Mouse (Mus musculus) cerebellum, postnatal 10 days (tissue): ENCODE measurements around the gene Dctn2.

Experiments
- DNase-seq, 2 experiments: peaks; one replicate each; pipeline ENCODE4 v3.0.0; 2021; ENCODE audit warnings: mixed read lengths in 2 of 2

Gene Dctn2

DNA sequence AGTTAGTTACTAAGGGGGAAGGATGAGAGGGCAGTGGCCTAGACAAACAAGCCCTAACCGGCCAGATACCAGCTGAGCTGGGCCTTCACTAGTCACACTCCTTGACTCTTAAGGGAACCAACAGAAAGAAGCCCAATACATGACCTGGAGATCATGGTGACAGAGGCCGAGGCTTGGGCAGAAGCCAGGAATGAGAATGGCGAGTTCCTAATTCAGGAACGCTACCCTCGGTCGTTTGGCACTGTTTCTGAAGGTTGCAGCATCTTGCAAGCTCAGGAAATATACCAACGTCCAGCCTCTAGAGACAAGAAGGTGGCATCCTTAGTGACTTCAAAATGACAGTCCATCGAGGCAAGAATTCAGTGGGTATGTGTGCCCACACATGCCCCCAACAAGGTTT lies 1.8 kb upstream of the Dctn2 start:
- peak; percentile 43 to 50 for DNase-seq

DNA sequence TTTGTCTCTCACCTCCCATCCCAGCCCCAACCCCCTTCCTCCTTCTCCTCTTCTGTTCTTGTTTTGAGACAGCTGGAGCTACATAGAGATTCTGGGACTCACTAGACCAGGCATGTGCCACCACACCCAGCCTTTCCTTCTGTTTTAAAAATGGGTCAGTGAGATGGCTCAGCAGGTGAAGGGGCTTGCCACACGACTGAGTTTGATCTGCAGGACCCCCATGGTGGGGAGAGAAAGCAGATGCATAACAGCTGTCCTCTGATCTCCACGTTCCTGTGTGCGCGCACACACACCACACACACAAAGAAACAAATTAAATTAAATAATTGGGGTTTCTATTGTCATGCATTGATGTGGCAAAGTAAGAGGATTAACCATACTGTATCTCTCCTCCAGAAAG lies 1.2 kb upstream of the Dctn2 start:
- DNase-seq = no peak

DNA sequence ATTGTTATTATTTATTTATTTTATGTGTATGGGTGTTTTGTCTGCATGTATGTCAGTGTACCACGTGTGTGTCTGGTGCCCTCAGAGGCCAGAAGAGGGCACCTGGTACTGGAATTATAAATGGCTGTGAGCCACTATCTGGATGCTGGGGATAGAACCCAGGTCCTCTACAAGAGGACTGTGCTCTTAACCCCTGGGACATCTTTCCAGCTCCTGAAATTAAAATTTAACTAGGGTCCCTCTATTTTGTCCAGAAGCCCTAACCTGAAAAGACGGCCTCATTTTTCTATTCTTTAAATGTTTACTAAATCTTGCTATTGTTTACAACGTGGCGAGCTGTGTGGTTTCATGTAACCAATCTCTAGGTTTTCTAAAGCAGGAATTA lies 449 bp upstream of the Dctn2 start:
- DNase-seq = peak; percentile 44 to 60

DNA sequence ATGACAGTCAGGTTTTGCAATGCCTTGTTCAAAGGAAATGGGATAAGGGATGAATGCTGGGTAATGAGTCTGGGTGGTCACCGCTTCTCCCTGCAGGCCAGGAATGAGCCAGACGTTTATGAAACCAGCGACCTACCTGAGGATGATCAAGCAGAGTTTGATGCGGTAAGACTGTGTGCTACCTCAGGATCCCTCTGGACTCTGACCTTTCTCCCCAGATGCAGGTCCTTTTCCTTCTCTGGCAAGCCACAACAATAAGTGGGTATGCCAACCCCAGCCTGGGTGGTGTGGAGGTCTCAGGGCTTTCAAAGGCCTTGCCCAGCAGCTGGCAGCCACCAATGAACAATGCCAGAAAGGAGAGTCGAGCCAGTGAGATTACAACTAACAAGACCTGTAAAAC lies 1.1 kb downstream of the Dctn2 start:
- no peak for DNase-seq

DNA sequence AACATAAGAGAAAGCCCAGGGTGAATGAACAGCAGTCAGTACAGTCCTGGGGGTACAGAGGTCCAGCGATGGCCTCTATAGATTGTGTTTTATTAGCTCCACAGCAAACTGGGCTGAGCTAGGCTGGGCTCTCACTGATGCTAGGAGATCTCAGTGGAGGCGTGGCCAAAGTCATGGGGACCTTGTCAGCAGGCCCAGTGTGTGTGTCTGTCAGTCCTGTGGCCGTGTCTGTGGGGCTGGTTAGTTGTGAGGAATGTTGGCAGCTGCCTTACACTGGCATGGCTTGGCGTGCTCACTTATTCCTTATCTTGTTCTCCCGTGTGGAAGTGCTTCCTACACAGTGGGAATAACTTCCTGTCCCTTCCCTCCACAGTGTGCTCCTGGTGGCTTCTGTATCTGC lies 2.2 kb downstream of the Dctn2 start:
- DNase-seq = peak in 1 of 2 experiments; percentile 25

DNA sequence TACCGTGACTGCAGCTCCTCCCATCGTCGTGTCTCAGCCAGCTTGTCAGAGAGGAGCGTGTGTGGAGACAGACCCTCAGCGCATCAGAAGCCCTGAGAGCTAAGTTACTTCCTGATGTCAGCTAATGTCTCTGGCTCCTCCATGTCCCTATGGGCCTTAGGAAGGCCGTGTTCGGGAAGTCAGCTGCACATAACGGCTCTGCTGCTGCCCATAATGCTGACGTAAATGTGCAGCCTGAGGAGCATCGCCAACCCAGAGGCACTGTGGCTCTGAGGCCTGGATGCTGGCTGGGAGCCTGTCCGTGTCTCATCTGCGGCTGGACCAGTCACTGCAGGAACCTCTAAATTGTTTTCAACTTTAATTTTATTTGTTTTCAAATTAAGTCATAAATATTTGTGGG lies 2.9 kb downstream of the Dctn2 start:
- DNase-seq = peak; percentile 49 to 55

DNA sequence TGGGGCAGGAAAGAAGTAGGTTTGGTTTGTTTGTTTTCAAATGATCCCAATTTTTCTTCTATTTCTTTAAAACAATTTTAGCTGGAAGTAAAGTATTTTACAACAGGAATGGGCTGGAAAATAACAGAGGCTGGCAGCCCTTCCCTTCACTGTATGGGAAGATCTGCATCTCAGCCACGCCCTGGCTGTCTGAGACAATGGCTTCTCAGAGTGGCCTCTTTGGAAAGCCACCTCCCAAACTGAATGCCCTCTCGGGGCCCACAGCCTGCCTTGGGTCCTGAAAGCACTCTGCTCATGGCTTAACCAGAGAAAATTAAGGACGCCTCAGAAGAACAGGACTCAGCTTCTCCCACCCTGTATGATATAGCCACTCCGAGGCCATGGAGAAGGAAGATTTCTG lies 3.7 kb downstream of the Dctn2 start:
- no peak for DNase-seq

DNA sequence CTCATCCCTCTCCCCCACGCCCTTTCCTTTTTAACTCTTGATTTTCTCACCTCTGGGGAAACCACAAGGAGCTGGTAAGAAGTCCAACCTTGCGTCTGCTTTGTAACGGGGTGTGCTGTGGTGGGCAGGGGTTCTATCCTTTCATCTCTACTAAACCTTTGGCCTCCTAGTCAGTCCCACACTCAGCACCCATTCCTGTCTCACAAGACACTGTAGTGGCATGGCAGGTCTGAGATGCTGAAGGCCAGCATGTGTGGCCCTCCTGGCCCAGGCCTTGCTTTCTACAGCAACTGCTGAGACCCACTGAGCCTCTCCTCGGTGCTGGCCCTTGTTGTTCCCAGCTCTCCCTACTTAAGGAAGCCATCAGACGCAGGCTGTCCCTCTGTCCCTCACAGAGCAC lies 6.2 kb downstream of the Dctn2 start:
- no peak for DNase-seq

DNA sequence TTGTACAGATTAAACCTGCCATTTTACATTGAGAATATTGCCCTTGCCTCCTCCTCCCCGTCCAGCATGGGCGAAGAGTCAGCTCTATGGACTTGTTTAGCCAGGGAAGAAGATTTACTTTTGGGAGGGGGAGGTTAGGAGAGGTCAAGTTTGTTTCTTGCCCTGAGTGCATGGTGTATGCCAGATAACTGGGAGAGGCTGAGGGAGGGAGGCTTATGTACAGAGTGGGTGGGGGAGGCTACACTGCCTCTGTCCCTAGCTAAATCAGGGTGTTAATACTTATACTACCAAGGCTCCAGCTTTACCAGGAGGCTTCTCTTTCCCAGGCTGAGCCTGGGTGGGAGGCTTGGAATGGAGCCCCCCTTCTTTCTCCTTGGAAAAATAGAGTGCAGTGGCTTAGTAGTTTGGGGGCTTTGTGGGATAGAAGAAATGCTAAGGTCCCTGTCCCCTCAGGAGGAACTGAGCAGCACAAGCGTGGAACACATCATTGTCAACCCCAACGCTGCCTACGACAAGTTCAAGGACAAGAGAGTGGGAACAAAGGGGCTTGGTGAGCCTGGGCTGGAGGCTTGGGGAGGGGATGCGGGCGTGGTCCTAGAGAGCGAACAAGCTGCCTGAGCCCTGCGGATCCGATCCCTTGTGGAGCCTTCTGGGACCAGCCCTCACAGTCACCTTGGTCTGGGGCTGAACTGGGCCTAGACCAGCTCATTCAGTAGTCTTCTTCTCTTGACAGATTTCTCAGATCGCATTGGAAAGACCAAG lies 8.3 kb downstream of the Dctn2 start:
- no peak for DNase-seq

DNA sequence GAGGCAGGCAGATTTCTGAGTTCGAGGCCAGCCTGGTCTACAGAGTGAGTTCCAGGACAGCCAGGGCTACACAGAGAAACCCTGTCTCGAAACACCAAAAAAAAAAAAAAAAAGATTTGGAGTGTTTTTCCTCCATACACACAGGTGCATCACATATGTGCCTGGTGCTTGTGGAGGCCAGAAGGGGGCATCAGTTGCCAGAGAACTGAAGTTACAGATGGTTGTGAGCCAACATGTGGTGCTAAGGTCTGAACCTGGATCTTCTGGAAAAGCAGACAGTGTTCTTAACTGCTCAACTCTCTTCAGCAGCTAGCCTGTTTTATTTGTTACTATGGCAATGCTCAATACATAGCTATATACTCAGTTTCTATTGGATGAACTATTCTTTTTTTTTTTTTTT lies 13.6 kb downstream of the Dctn2 start:
- DNase-seq = no peak

DNA sequence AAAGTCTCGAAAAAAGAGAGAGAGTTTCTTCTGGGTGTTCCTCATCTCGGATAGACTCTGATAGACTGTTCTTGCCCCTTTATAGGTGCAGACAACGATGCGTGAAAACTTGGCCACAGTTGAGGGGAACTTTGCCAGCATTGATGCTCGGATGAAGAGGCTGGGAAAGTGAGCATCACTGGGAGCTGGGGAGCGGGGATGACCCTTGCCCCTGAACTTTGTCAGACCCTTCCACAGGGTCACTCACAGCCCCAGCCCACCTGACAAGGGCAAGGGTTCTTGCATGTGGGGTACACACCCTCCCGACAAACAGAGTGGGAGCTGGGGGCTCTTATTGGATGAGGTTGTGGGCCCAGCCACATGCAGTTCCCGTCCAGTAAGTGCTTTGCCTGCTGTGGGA lies 15.1 kb downstream of the Dctn2 start:
- DNase-seq = peak; percentile 54 to 55

DNA sequence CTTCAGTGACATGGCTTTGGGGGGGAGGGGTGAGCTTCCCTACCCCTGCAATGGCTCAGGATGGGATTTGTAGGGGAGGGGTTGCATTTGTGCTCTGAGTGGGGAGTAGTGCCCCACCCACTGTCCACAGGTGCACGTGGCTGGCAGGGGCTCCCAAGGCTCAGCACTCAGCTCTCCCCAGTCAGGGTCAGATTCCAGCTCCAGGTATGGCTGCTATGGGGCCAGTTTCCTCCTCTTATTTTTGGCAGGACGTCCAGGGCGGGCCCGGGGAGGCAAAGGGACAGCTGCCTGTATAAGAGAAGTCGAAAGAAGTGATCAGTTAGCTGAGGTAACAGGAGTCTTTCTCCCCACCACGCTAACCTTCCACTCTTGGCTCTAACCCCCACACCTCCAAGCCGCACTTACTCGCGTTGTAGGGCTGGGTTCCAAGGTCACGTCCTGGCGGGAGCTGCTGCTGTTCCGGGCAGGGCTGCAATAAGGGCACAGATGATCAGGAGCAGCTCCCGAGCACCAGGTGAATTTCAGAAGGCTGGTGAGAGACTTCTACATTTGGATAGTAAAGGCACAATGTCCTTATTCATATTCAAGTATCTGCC lies 16.6 kb downstream of the Dctn2 start:
- DNase-seq = peak; percentile 25 to 33

DNA sequence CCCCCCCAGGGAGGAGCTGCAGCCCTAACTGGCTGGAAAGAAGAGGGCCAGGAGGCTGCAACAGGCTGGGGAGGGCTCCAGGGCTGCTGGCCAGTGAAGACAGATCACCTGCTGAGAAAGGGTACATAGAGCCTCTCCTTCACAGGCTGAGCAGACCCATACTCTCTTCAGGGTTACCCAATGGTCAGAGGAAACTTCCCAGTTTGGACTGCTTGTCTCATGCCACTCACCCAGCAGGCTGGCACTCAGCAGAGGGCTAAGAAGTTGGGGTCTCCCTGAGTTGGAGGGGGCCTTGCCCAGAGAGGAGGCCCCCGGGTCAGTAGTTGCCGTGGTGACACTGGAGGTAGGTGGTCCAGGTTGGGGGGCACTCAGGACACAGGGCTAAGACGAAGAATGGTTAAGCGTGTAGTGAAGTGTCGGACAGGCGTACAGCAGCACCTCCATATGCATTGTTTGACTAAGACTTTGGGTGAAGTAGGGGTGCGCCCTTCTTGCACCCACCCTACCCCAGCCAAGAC lies 18.0 kb downstream of the Dctn2 start:
- peak; percentile 36 to 42 for DNase-seq

DNA sequence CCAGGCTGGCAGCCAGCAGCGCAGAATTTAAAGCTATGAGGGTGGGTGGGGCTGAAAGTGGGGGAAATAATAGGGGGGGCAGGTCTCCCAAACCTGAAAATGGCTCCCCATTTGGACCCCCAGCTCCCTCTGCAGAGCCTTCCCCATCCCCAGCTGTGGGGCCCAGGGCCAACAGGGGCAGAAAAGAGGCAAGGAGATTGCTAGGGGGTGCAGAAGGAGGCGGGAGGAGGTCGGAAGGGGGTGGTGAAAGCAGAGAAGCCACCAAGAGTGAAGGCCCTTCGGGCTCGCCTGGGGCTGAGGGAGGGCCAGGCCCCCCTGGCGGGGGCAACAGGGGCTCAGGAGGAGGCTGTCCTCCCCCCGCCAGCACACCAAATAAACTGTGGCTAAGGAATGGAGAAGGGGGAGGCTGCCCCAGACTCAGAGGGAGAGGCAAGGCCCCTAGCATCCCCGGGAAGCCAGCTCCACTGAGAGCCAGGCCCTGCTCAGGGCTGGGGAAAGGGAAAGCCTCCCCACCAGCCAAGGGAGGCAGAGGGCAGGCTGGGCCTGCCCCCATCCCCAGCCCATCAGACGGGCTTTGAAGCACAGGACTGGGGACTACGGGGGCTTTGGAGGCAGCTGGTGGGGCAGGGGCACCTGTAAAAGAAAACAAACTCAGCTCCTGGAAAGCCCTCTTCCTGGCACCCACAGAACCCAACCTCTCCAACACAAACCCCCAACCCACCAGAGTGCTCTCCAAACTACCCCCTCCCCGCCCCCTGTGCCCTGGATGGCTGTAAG lies 18.7 kb downstream of the Dctn2 start:
- peak; percentile 31 to 32 for DNase-seq

DNA sequence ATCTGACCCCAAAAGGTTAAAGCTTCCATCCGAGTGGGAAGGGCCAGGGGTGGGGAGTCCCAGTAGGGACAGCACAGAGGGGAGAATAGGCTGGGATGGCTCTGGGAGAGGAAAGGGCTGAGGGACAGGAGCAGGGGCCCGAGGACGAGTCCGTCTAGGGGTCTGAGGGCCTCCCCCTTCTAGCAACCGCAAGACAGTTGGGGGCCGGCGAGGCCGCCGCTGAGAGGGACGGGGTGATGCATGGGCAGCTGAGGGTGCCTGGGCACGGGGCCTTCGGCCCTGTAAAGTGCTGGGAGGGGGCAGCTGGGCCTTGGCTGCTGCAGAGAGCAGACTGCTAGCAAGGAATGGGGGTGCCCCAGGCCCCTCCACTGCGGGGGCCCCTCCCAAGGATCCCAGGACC lies 19.5 kb downstream of the Dctn2 start:
- peak; percentile 30 to 31 for DNase-seq

DNA sequence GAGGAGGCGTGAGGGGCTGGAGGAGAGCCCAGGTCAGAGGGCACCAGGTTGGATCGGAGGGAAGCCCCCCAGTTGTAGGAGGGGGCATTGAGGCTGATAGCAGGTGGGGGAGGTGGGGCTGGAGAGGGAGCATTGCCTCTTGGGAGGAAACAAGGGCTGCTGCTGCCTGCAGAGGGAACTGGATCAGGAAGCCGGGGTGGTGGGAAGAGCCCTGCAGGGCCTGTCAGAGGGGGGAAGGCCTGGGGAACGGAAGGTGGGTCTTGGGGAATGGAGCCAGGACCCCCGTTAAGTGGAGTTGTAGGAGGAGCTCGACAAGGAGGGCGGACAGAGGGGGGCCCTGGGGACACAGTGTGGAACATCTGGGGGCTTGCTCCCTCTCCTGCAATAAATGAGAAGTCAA lies 20.0 kb downstream of the Dctn2 start:
- peak; percentile 54 to 57 for DNase-seq

DNA sequence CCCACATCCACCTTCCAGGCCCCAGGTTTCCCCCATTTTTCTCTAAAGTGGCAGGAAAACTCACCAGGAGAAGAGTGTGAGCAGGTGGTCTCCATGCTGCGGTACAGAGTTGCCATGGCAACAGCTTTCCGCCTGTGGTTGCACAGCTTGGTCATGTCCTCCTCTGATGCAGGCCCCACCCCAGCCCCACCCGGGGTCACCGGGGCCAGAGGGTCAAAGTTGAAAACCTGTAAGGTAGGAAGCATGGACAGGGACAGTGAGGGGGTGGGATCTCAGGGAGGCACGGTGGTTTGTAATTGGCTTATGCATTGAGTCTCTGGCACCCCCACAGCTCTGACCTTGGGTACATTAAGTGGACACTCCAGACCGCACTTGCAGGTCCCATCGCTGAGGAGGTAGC lies 20.6 kb downstream of the Dctn2 start:
- peak; percentile 65 to 71 for DNase-seq

DNA sequence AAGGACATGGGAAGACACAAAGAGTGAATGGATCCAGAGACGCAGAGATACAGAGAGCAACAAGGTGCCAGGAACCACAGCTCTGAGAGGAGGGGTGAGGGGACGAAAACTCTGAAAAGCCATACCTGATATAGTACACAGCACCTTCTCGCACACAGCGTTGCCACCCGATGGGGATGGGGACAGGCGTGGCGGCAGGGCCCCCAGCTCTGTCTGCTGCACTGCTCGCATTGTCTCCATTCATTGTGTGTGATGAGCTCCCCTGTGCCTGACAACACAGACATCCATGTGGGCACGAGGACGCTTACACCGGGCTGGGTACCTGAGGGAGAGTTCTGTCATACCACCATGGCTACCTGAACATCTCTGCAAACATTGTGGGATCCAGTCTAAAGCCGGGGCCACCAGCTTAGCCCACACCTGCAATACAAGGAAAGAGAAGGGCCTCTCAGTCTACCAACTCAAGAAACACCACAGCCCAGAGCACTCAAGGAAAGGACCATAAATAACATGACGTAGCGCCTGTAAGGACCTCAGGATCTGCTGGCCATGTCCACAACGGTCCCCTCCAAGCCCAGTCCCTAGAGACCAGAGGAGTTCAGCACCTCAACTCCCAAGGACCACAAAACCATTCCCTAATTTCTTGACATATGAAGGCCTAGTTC lies 21.2 kb downstream of the Dctn2 start:
- DNase-seq = peak; percentile 26 to 44

DNA sequence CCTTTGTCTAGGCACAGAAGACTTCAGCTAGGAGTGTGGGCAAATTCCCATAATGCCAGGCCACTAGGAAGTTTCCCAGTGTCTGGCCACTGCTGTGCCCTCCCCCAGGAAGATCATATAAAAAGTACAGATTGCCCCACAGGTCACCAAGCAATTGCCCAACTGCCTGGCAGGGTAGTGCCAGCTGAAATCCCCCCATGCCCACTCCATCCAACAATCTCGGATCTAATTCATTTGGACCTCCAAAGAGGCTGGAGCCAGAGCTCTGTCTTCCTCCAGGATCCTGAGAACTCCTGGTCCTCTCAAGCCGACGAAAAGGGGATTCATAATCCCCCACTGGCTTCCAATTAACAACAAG lies 21.7 kb downstream of the Dctn2 start:
- peak in 1 of 2 experiments; percentile 44 for DNase-seq

DNA sequence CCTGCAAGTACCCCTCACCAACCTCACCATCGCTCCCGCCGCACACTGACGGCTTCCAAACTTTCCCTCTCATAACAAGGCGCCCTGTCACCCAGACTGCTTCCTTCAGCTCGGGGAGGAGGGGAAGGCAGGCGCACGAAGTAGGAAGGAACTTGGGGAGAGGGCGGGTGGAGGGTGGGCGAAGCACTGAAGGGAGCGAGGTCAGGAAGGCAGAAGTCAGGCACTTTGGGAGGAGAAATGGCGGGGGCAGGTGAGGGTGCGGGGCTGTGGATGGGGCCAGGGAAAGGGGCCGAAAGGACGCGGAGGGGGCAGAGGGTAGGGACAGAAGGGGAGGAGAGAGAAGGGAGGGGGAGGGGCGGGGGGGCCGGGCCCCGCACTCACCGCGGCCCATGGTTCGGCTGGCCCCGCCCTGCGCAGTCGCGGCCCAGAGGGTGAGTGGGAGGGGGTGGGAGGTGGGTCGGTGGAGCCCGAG lies 22.2 kb downstream of the Dctn2 start:
- DNase-seq = peak in 1 of 2 experiments; percentile 76

DNA sequence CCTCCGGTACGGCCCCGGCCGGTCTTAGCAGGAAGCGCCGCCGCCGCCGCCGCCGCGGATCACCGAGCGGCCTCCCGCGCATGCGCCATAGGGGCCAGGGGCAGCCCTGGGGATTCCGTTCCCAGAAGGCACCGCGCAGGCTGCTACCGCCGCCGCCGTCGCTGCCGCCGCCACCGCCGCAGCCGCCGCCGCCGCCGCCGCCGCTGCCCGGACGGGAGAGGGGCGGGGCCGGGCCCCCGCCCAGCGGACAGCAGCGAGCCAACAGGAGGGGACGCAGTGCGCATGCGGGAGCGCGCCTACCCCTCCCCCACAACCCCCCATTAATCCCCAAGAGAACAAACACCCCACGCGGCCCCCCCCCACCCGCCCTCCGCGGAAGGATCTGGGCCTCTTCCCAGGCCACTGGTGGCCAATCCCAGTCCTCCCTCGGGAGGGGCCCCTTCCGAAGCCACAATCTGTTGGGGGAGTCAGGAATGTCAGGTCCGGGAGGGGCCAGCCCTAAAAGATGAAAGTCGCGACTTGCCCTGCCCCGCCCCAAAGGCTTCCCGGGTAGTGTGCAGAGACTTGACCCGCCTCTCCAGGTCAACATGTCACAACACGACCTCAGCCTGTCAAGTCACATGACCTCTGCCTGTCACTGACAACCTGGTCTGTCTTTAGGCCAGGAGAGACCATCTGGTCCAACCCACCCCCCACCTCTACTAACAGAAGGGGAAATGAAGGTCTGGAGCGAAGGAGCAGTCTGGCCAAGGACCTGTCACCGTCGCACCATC lies 22.8 kb downstream of the Dctn2 start, which contains the start of gene Mbd6:
Mbd6 (minus strand) TSS at position 219 of the 773 bp plus-strand sequence.
- peak; percentile 95 to 96 for DNase-seq

DNA sequence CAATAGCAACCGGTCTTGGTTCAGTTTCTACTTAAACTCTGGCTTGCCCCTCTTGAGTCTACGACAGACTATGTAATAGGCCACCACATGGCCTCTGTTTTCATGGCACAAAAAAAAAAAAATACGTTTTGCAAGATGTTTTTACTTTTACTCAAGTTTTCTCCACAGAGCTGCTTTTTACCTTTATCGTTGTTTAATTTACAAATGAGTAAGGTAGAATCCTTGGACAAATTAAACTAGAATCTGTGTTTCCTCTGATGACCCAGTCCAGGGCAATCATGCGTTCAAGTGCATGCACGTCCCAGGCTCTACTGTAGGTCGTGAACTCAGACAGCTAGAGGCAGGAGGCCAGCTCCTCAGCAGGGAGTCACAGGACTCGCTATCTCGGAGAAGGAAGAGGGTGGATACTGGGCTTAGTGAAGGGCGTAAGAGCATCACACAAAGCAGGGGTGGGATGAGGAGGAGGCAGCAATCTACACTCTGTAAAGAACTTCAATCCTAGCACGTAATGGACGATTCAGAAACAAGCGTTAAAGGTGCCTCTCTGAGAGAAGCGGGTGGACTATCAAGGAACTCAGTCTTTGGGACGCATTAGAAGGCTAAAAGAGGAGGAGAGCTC lies 23.5 kb downstream of the Dctn2 start:
- DNase-seq = peak; percentile 97
